Comparison of ENCODE assay signal across 8 mouse cellular contexts in genomic region chr11:88118091-88118440, GRCm38 (mm10). TPM values are rescaled to one million over a fixed set of nuclear protein-coding genes. Genes with fewer than 3 reads are reported as not detected.
A peak's percentile ranks its signal among the peaks of the same experiment; 100 is the strongest.
DNase-seq lines count a peak whose midpoint lies in the region; ATAC-seq and TF ChIP-seq lines count a peak whose summit lies in the region.

No protein-coding gene starts in this region.

- H3K4me3 ChIP-seq in lung, postnatal 0 days (ENCODE audit: low read depth, low read length): no peak overlapping the region
- H3K4me3 ChIP-seq in intestine, postnatal 0 days (ENCODE audit: low read depth, low read length): no peak overlapping the region
- no peak overlapping the region for H3K4me3 ChIP-seq in small intestine, adult 2 months (ENCODE audit: low read depth, low read length)

- no peak overlapping the region for H3K9ac ChIP-seq in lung, postnatal 0 days (replicated peaks; ENCODE audit: low read depth)
- H3K9ac ChIP-seq in intestine, postnatal 0 days (ENCODE audit: low read depth, low read length): no peak overlapping the region

- ATAC-seq in lung, postnatal 0 days: no peak
- no peak for ATAC-seq in intestine, postnatal 0 days
- no peak for ATAC-seq in monocyte, adult 5-6 weeks (replicated peaks; ENCODE audit: insufficient number of reproducible peaks, low FRiP score, low TSS enrichment, poor library complexity, severe bottlenecking)

- TF ChIP-seq CTCF in lung, postnatal 0 days (IDR thresholded peaks at IDR 0.05): no peak
- no peak for TF ChIP-seq CTCF in intestine, postnatal 0 days (IDR thresholded peaks at IDR 0.05; ENCODE audit: low read depth)
- TF ChIP-seq CTCF in small intestine, adult 2 months (IDR thresholded peaks at IDR 0.05; ENCODE audit: extremely low read depth, insufficient read length, insufficient replicate concordance, low read depth, low read length): no peak

- H3K27me3 ChIP-seq in lung, postnatal 0 days (replicated peaks; ENCODE audit: insufficient read depth, low read length): no peaks in the 10 kb centered on the region
- no peaks in the 10 kb centered on the region for H3K27me3 ChIP-seq in intestine, postnatal 0 days (replicated peaks; ENCODE audit: control insufficient read depth, insufficient read depth, low read length)
- no peaks in the 10 kb centered on the region for H3K27me3 ChIP-seq in small intestine, adult 2 months (ENCODE audit: control insufficient read depth, insufficient read depth, low read length)

- WGBS in lung, postnatal 0 days: 24% methylated on average over 6 of the region's 6 CpGs
- 55% methylated on average over 6 of the region's 6 CpGs for WGBS in intestine, postnatal 0 days
- WGBS in small intestine, adult 2 months: 74% methylated on average over 6 of the region's 6 CpGs

- H3K27ac ChIP-seq in lung, postnatal 0 days (ENCODE audit: low read length): peak overlapping the region; percentile 65
- H3K27ac ChIP-seq in intestine, postnatal 0 days (ENCODE audit: low read depth, low read length): peak overlapping the region; percentile 50
- peak overlapping the region; percentile 77 for H3K27ac ChIP-seq in small intestine, adult 2 months (ENCODE audit: insufficient read depth, low read depth, low read length)

- H3K4me2 ChIP-seq in lung, postnatal 0 days (replicated peaks; ENCODE audit: low read depth, low read length): no peak overlapping the region
- H3K4me2 ChIP-seq in intestine, postnatal 0 days (replicated peaks; ENCODE audit: low read depth): no peak overlapping the region

- no peak for TF ChIP-seq EP300 in lung, postnatal 0 days (IDR thresholded peaks at IDR 0.05)

- H3K4me1 ChIP-seq in lung, postnatal 0 days (ENCODE audit: insufficient read depth, low read depth, low read length): peaks cover 39% of the 10 kb centered on the region
- H3K4me1 ChIP-seq in intestine, postnatal 0 days (replicated peaks; ENCODE audit: control insufficient read depth, insufficient read depth, low read length): no peaks in the 10 kb centered on the region
- peaks cover 25% of the 10 kb centered on the region for H3K4me1 ChIP-seq in small intestine, adult 2 months (ENCODE audit: control insufficient read depth, insufficient read depth, insufficient read length, low read length)

- H3K36me3 ChIP-seq in lung, postnatal 0 days (ENCODE audit: insufficient read depth, low read length): no peaks in the 10 kb centered on the region
- no peaks in the 10 kb centered on the region for H3K36me3 ChIP-seq in intestine, postnatal 0 days (ENCODE audit: control insufficient read depth, insufficient read depth)
- H3K36me3 ChIP-seq in small intestine, adult 2 months (ENCODE audit: control insufficient read depth, insufficient read depth, low read length): no peaks in the 10 kb centered on the region

- TF ChIP-seq POLR2A in small intestine, adult 2 months (IDR thresholded peaks at IDR 0.05; ENCODE audit: low read depth, low read length): no peak

- H3K9me3 ChIP-seq in lung, postnatal 0 days (ENCODE audit: low read length): no peaks in the 10 kb centered on the region
- H3K9me3 ChIP-seq in intestine, postnatal 0 days (ENCODE audit: control insufficient read depth): no peaks in the 10 kb centered on the region

- peak; percentile 42 for DNase-seq in adrenal gland, adult 2 months
- no peak for DNase-seq in adrenal gland, adult (ENCODE audit: inconsistent age in 2 of 2, low spot score in 1 of 2)
- DNase-seq in lung, postnatal 0 days (ENCODE audit: low spot score): no peak
- DNase-seq in lung, postnatal 36 days: no peak
- no peak for DNase-seq in ovary, postnatal 10 days (ENCODE audit: low spot score)

RNA-seq across cellular contexts. Expression of gene Cuedc1, which starts 20.2 kb away (rescaled TPM):
- 10 to 100 TPM; 49.3 to 61.7 TPM for total RNA-seq in adrenal gland, adult 2 months (2021)
- polyA plus RNA-seq in adrenal gland, adult 2 months (2012; rRNA removed): 76.9 and 91.3 TPM in 2 replicates
- polyA plus RNA-seq in lung, postnatal 0 days (2015; fragmentation: Nextera tagmentation; extraction: Ambion mirVana): 14.6 TPM in 2 replicates
- 7.1 and 10.1 TPM in 2 replicates for polyA plus RNA-seq in intestine, postnatal 0 days (2015; fragmentation: Nextera tagmentation; extraction: Ambion mirVana)
- polyA plus RNA-seq in small intestine, adult 2 months (2012; rRNA removed): 12.3 and 13.3 TPM in 2 replicates
- total RNA-seq in monocyte, adult 5-6 weeks (2017): 5.8 to 24.0 TPM (median 11.9 TPM) in 3 replicates

RNA-seq across cellular contexts. Expression of gene Vezf1, which starts 50.0 kb away (rescaled TPM):
- 10 to 100 TPM; 48.3 to 52.4 TPM for total RNA-seq in adrenal gland, adult 2 months (2021)
- 13.5 and 14.6 TPM in 2 replicates for polyA plus RNA-seq in adrenal gland, adult 2 months (2012; rRNA removed)
- 26.8 TPM in 2 replicates for polyA plus RNA-seq in lung, postnatal 0 days (2015; fragmentation: Nextera tagmentation; extraction: Ambion mirVana)
- 16.8 and 18.7 TPM in 2 replicates for polyA plus RNA-seq in intestine, postnatal 0 days (2015; fragmentation: Nextera tagmentation; extraction: Ambion mirVana)
- polyA plus RNA-seq in small intestine, adult 2 months (2012; rRNA removed): 6.1 and 10.6 TPM in 2 replicates
- 45.9 to 57.0 TPM (median 46.6 TPM) in 3 replicates for total RNA-seq in monocyte, adult 5-6 weeks (2017)
